ENCODE assay signal across 8 mouse cellular contexts in the genomic region with DNA sequence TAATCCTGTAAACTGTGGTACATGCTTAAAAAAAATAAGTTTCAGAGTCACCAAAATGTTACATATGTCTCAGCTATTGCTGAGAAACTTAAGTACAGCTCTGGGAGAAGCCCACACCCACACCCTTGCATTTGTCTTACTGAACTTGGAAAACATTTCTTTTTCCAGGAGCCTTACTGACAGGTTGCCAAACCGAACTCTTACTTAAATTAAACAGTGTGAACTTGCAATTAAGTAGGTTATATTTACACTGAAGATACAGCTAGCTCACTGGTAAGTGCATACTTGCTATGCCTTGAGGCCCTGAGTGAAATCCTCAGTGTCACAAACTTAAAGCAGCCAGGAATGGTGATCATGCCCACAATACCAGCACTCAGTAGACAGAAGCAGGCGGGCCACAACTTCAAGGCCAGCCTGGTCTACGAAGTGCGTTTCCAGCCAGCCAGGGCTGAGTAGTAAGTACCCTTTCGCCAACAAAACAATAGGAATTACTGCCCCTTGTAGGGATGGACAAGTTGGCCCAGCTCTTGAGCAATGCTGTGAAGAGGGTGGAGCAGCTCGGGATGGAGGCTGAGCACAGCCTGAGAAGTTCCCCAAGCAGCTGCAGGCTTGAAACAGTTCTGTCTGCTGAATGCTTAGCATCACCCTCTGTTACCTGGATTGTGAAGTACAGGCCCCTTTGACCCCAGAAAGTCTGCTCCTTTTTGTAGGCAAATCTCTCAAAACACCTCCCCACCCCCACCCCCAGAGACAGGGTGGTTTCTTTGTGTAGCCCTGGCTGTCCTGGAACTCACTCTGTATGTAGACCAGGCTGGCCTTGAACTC. TPM values are rescaled to one million over a fixed set of nuclear protein-coding genes. Genes with fewer than 3 reads are reported as not detected.
DNase-seq lines count a peak whose midpoint lies in the region; ATAC-seq and TF ChIP-seq lines count a peak whose summit lies in the region.

No protein-coding gene starts in this region.

- H3K4me3 ChIP-seq in lung, embryonic 16.5 days (ENCODE audit: low read length) = no peak overlapping the region
- no peak overlapping the region for H3K4me3 ChIP-seq in lung, adult 2 months (replicated peaks; ENCODE audit: extremely low read depth, low read depth, low read length)
- no peak overlapping the region for H3K4me3 ChIP-seq in embryonic facial prominence, embryonic 15.5 days (replicated peaks)
- no peak overlapping the region for H3K4me3 ChIP-seq in limb, embryonic 12.5 days (replicated peaks)
- H3K4me3 ChIP-seq in stomach, embryonic 15.5 days (replicated peaks) = no peak overlapping the region

- 29% methylated on average over 6 of the region's 6 CpGs for WGBS in lung, embryonic 16.5 days
- WGBS in lung, adult 2 months = 39% methylated on average over 6 of the region's 6 CpGs
- WGBS in embryonic facial prominence, embryonic 15.5 days = 36% methylated on average over 6 of the region's 6 CpGs
- 43% methylated on average over 6 of the region's 6 CpGs for WGBS in limb, embryonic 12.5 days
- 29% methylated on average over 6 of the region's 6 CpGs for WGBS in stomach, embryonic 15.5 days

- H3K27me3 ChIP-seq in lung, embryonic 16.5 days (ENCODE audit: control insufficient read depth, insufficient read depth, low read depth, low read length) = no peaks in the 10 kb centered on the region
- H3K27me3 ChIP-seq in embryonic facial prominence, embryonic 15.5 days = no peaks in the 10 kb centered on the region
- no peaks in the 10 kb centered on the region for H3K27me3 ChIP-seq in limb, embryonic 12.5 days
- H3K27me3 ChIP-seq in stomach, embryonic 15.5 days (replicated peaks) = no peaks in the 10 kb centered on the region

- H3K36me3 ChIP-seq in lung, embryonic 16.5 days (ENCODE audit: control insufficient read depth, insufficient read depth, low read length) = no peaks in the 10 kb centered on the region
- no peaks in the 10 kb centered on the region for H3K36me3 ChIP-seq in embryonic facial prominence, embryonic 15.5 days
- no peaks in the 10 kb centered on the region for H3K36me3 ChIP-seq in limb, embryonic 12.5 days
- H3K36me3 ChIP-seq in stomach, embryonic 15.5 days = no peaks in the 10 kb centered on the region

- no peak for TF ChIP-seq POLR2A in lung, adult 2 months (IDR thresholded peaks at IDR 0.05; ENCODE audit: borderline replicate concordance, extremely low read depth, low read depth, low read length)

- DNase-seq in lung, adult 2 months = no peak
- no peak for DNase-seq in MN1 (ENCODE audit: low spot score)
- DNase-seq in gastrocnemius, postnatal 10 days = no peak
- no peak for DNase-seq in urinary bladder, postnatal 25 days (ENCODE audit: low spot score)

- no peak for TF ChIP-seq CTCF in lung, adult 2 months (IDR thresholded peaks at IDR 0.05; ENCODE audit: insufficient read depth, low read length)

- peak overlapping the region; percentile 48 for H3K27ac ChIP-seq in lung, embryonic 16.5 days (ENCODE audit: low read length)
- H3K27ac ChIP-seq in embryonic facial prominence, embryonic 15.5 days (replicated peaks) = peak overlapping the region; percentile 95
- H3K27ac ChIP-seq in limb, embryonic 12.5 days = peak overlapping the region; percentile 86
- peak overlapping the region; percentile 93 for H3K27ac ChIP-seq in stomach, embryonic 15.5 days

- H3K9ac ChIP-seq in lung, embryonic 16.5 days (ENCODE audit: low read length) = no peak overlapping the region
- H3K9ac ChIP-seq in embryonic facial prominence, embryonic 15.5 days = no peak overlapping the region
- no peak overlapping the region for H3K9ac ChIP-seq in limb, embryonic 12.5 days (replicated peaks)
- no peak overlapping the region for H3K9ac ChIP-seq in stomach, embryonic 15.5 days

- no peaks in the 10 kb centered on the region for H3K9me3 ChIP-seq in lung, embryonic 16.5 days (ENCODE audit: control insufficient read depth, low read length)
- H3K9me3 ChIP-seq in embryonic facial prominence, embryonic 15.5 days (replicated peaks) = no peaks in the 10 kb centered on the region
- H3K9me3 ChIP-seq in limb, embryonic 12.5 days = no peaks in the 10 kb centered on the region
- no peaks in the 10 kb centered on the region for H3K9me3 ChIP-seq in stomach, embryonic 15.5 days

- no peak overlapping the region for H3K4me2 ChIP-seq in lung, embryonic 16.5 days (ENCODE audit: low read depth, low read length)
- no peak overlapping the region for H3K4me2 ChIP-seq in embryonic facial prominence, embryonic 15.5 days (replicated peaks)
- no peak overlapping the region for H3K4me2 ChIP-seq in limb, embryonic 12.5 days
- H3K4me2 ChIP-seq in stomach, embryonic 15.5 days = no peak overlapping the region

- no peak for ATAC-seq in lung, embryonic 16.5 days (ENCODE audit: low read depth)
- no peak for ATAC-seq in embryonic facial prominence, embryonic 15.5 days (ENCODE audit: insufficient number of reproducible peaks, low FRiP score, low TSS enrichment, low read depth)
- ATAC-seq in limb, embryonic 12.5 days (ENCODE audit: insufficient number of reproducible peaks, insufficient read depth, low FRiP score, low TSS enrichment, low read depth) = no peak
- ATAC-seq in stomach, embryonic 15.5 days (ENCODE audit: insufficient read depth, low FRiP score, low read depth) = no peak

- peaks cover 21% of the 10 kb centered on the region for H3K4me1 ChIP-seq in lung, embryonic 16.5 days (replicated peaks; ENCODE audit: control insufficient read depth, insufficient read depth, low read length)
- peaks cover 9% of the 10 kb centered on the region for H3K4me1 ChIP-seq in lung, adult 2 months (ENCODE audit: control insufficient read depth, insufficient read depth, low read length)
- H3K4me1 ChIP-seq in embryonic facial prominence, embryonic 15.5 days = peaks cover 33% of the 10 kb centered on the region
- peaks cover 43% of the 10 kb centered on the region for H3K4me1 ChIP-seq in limb, embryonic 12.5 days (replicated peaks)
- peaks cover 28% of the 10 kb centered on the region for H3K4me1 ChIP-seq in stomach, embryonic 15.5 days

RNA-seq across cellular contexts. Expression of gene Tmem107, which starts 3.6 kb away (rescaled TPM):
- polyA plus RNA-seq in lung, embryonic 16.5 days (2015; fragmentation: Nextera tagmentation; extraction: Ambion mirVana) = 101 and 104 TPM in 2 replicates
- polyA plus RNA-seq in lung, adult 2 months (2012; rRNA removed) = 69.8 and 75.7 TPM in 2 replicates
- 102 and 137 TPM in 2 replicates for polyA plus RNA-seq in embryonic facial prominence, embryonic 15.5 days (2015; fragmentation: Nextera tagmentation; extraction: Ambion mirVana)
- polyA plus RNA-seq in limb, embryonic 12.5 days (2016; fragmentation: Nextera tagmentation; extraction: Ambion mirVana) = 39.5 and 41.0 TPM in 2 replicates
- polyA plus RNA-seq in stomach, embryonic 15.5 days (2015; fragmentation: Nextera tagmentation; extraction: Ambion mirVana) = 49.6 and 55.0 TPM in 2 replicates
- 1 to 10 TPM; 4.3 to 5.2 TPM for total RNA-seq in gastrocnemius, postnatal 10 days (2021)

RNA-seq across cellular contexts. Expression of gene Vamp2, which starts 14.1 kb away (rescaled TPM):
- 80.6 and 85.2 TPM in 2 replicates for polyA plus RNA-seq in lung, embryonic 16.5 days (2015; fragmentation: Nextera tagmentation; extraction: Ambion mirVana)
- polyA plus RNA-seq in lung, adult 2 months (2012; rRNA removed) = 120 and 129 TPM in 2 replicates
- polyA plus RNA-seq in embryonic facial prominence, embryonic 15.5 days (2015; fragmentation: Nextera tagmentation; extraction: Ambion mirVana) = 111 and 149 TPM in 2 replicates
- polyA plus RNA-seq in limb, embryonic 12.5 days (2016; fragmentation: Nextera tagmentation; extraction: Ambion mirVana) = 68.0 and 79.5 TPM in 2 replicates
- polyA plus RNA-seq in stomach, embryonic 15.5 days (2015; fragmentation: Nextera tagmentation; extraction: Ambion mirVana) = 68.5 and 84.6 TPM in 2 replicates
- 10 to 100 TPM; 52.4 to 55.8 TPM for total RNA-seq in gastrocnemius, postnatal 10 days (2021)

RNA-seq across cellular contexts. Expression of gene Borcs6, which starts 14.6 kb away (rescaled TPM):
- polyA plus RNA-seq in lung, embryonic 16.5 days (2015; fragmentation: Nextera tagmentation; extraction: Ambion mirVana) = 7.2 and 8.6 TPM in 2 replicates
- 21.0 and 22.8 TPM in 2 replicates for polyA plus RNA-seq in lung, adult 2 months (2012; rRNA removed)
- polyA plus RNA-seq in embryonic facial prominence, embryonic 15.5 days (2015; fragmentation: Nextera tagmentation; extraction: Ambion mirVana) = 14.9 and 15.7 TPM in 2 replicates
- polyA plus RNA-seq in limb, embryonic 12.5 days (2016; fragmentation: Nextera tagmentation; extraction: Ambion mirVana) = 9.2 and 10.0 TPM in 2 replicates
- polyA plus RNA-seq in stomach, embryonic 15.5 days (2015; fragmentation: Nextera tagmentation; extraction: Ambion mirVana) = 10.3 and 10.7 TPM in 2 replicates
- total RNA-seq in gastrocnemius, postnatal 10 days (2021) = 10 to 100 TPM; 12.6 to 13.9 TPM

RNA-seq across cellular contexts. Expression of gene Per1, which starts 20.9 kb away (rescaled TPM):
- 31.1 and 32.4 TPM in 2 replicates for polyA plus RNA-seq in lung, embryonic 16.5 days (2015; fragmentation: Nextera tagmentation; extraction: Ambion mirVana)
- 36.8 and 78.5 TPM in 2 replicates for polyA plus RNA-seq in lung, adult 2 months (2012; rRNA removed)
- polyA plus RNA-seq in embryonic facial prominence, embryonic 15.5 days (2015; fragmentation: Nextera tagmentation; extraction: Ambion mirVana) = 29.6 and 34.4 TPM in 2 replicates
- 7.2 and 10.4 TPM in 2 replicates for polyA plus RNA-seq in limb, embryonic 12.5 days (2016; fragmentation: Nextera tagmentation; extraction: Ambion mirVana)
- polyA plus RNA-seq in stomach, embryonic 15.5 days (2015; fragmentation: Nextera tagmentation; extraction: Ambion mirVana) = 15.4 and 20.3 TPM in 2 replicates
- 10 to 100 TPM; 17.5 to 78.6 TPM for total RNA-seq in gastrocnemius, postnatal 10 days (2021)

RNA-seq across cellular contexts. Expression of gene Aurkb, which starts 28.7 kb away (rescaled TPM):
- 183 and 189 TPM in 2 replicates for polyA plus RNA-seq in lung, embryonic 16.5 days (2015; fragmentation: Nextera tagmentation; extraction: Ambion mirVana)
- 3.2 and 6.8 TPM in 2 replicates for polyA plus RNA-seq in lung, adult 2 months (2012; rRNA removed)
- 122 and 123 TPM in 2 replicates for polyA plus RNA-seq in embryonic facial prominence, embryonic 15.5 days (2015; fragmentation: Nextera tagmentation; extraction: Ambion mirVana)
- 169 and 171 TPM in 2 replicates for polyA plus RNA-seq in limb, embryonic 12.5 days (2016; fragmentation: Nextera tagmentation; extraction: Ambion mirVana)
- polyA plus RNA-seq in stomach, embryonic 15.5 days (2015; fragmentation: Nextera tagmentation; extraction: Ambion mirVana) = 134 and 146 TPM in 2 replicates
- 10 to 100 TPM; 10.2 to 11.6 TPM for total RNA-seq in gastrocnemius, postnatal 10 days (2021)
